Mouse (Mus musculus) bone marrow, adult 2 months (tissue): Measurements from ENCODE around the gene Rtn1.

ENCODE experiments used
- CTCF ChIP-seq: fragments of 200-500 bp; IDR thresholded peaks from 2 replicates; pipeline ENCODE4 v1.5.1; 2011; ENCODE audit warnings: low read length, control low read depth; ENCODE audit not compliant: control insufficient read depth, insufficient read depth
- POLR2A ChIP-seq: fragments of 200-500 bp; IDR thresholded peaks from 2 replicates; pipeline ENCODE4 v1.6.1; 2011; ENCODE audit warnings: low read depth, mild to moderate bottlenecking, control low read depth, low read length, borderline replicate concordance; ENCODE audit not compliant: control insufficient read depth

GRCm38 (mm10) chr12:72323778-72324177 is 85.1 kb downstream of the Rtn1 start:
- TF ChIP-seq POLR2A (no peak), CTCF (no peak)
